Mouse (Mus musculus): Measurements from ENCODE around the gene E130311K13Rik.

E130311K13Rik gene

GRCm38 (mm10) chr3:63928878-63929859 lies at the start of gene E130311K13Rik:
Gene E130311K13Rik, minus strand, starts transcription at chr3:63929472.
- DNase-seq (ENCODE audit: extremely low read depth, insufficient read length, low spot score), result peak; percentile 92

GRCm38 (mm10) chr3:63977895-63978294 lies 48.6 kb upstream of the E130311K13Rik start:
- no peak for DNase-seq (ENCODE audit: extremely low read depth, insufficient read length, low spot score)

- peak; percentile 95 for DNase-seq (ENCODE audit: extremely low read depth, insufficient read length, low spot score)
Observed at GRCm38 (mm10) chr3:63975955-63976908, 47.0 kb upstream of the E130311K13Rik start, which contains the start of gene Gmps. Gene Gmps, plus strand, starts transcription at chr3:63976106.

- DNase-seq (ENCODE audit: extremely low read depth, insufficient read length, low spot score), result no peak
Observed at GRCm38 (mm10) chr3:63965929-63966328, 36.7 kb upstream of the E130311K13Rik start.

GRCm38 (mm10) chr3:63964922-63965249 lies 35.6 kb upstream of the E130311K13Rik start:
- DNase-seq (ENCODE audit: extremely low read depth, insufficient read length, low spot score), result no peak

GRCm38 (mm10) chr3:63964100-63964921 lies 35.0 kb upstream of the E130311K13Rik start, which contains the start of gene Slc33a1:
Gene Slc33a1, minus strand, starts transcription at chr3:63964768.
- peak; percentile 98 for DNase-seq (ENCODE audit: extremely low read depth, insufficient read length, low spot score)

- DNase-seq (ENCODE audit: extremely low read depth, insufficient read length, low spot score), result peak; percentile 11
Observed at GRCm38 (mm10) chr3:63963421-63964099, 34.3 kb upstream of the E130311K13Rik start.

- DNase-seq (ENCODE audit: extremely low read depth, insufficient read length, low spot score), result no peak
Observed at GRCm38 (mm10) chr3:63949837-63950236, 20.6 kb upstream of the E130311K13Rik start.

- peak; percentile 48 for DNase-seq (ENCODE audit: extremely low read depth, insufficient read length, low spot score)
Observed at GRCm38 (mm10) chr3:63941204-63941850, 12.1 kb upstream of the E130311K13Rik start.

GRCm38 (mm10) chr3:63938928-63939327 lies 9.7 kb upstream of the E130311K13Rik start:
- DNase-seq (ENCODE audit: extremely low read depth, insufficient read length, low spot score), result no peak

GRCm38 (mm10) chr3:63919634-63920033 lies 9.6 kb downstream of the E130311K13Rik start:
- no peak for DNase-seq (ENCODE audit: extremely low read depth, insufficient read length, low spot score)

- no peak for DNase-seq (ENCODE audit: extremely low read depth, insufficient read length, low spot score)
Observed at GRCm38 (mm10) chr3:63910301-63910700, 19.0 kb downstream of the E130311K13Rik start.

- no peak for DNase-seq (ENCODE audit: extremely low read depth, insufficient read length, low spot score)
Observed at GRCm38 (mm10) chr3:63905241-63905640, 24.0 kb downstream of the E130311K13Rik start.

GRCm38 (mm10) chr3:63904157-63904556 lies 25.1 kb downstream of the E130311K13Rik start:
- no peak for DNase-seq (ENCODE audit: extremely low read depth, insufficient read length, low spot score)

GRCm38 (mm10) chr3:63900021-63900571 lies 29.2 kb downstream of the E130311K13Rik start:
- DNase-seq (ENCODE audit: extremely low read depth, insufficient read length, low spot score), result no peak

GRCm38 (mm10) chr3:63899309-63899695 lies 30.0 kb downstream of the E130311K13Rik start, which contains the start of gene Plch1:
Gene Plch1, minus strand, starts transcription at chr3:63899472.
- no peak for DNase-seq (ENCODE audit: extremely low read depth, insufficient read length, low spot score)

- peak; percentile 16 for DNase-seq (ENCODE audit: extremely low read depth, insufficient read length, low spot score)
Observed at GRCm38 (mm10) chr3:63898581-63899308, 30.5 kb downstream of the E130311K13Rik start.

GRCm38 (mm10) chr3:63897177-63897576 lies 32.1 kb downstream of the E130311K13Rik start:
- no peak for DNase-seq (ENCODE audit: extremely low read depth, insufficient read length, low spot score)
